Mouse (Mus musculus): ENCODE measurements around the gene Dmrtc2. TPM values are rescaled to one million over a fixed set of nuclear protein-coding genes. Genes with fewer than 3 reads are reported as not detected.
"Not testable (repeated sequence)": the region's sequence is repeated elsewhere in the genome, so short reads cannot be mapped to it uniquely, and the experiment has no call there.

The Dmrtc2 gene
- polyA plus RNA-seq (2012; fragmentation: generic; extraction: Trizol): not detected
- long read RNA-seq, experiment 1: 0 reads
- long read RNA-seq, experiment 2: 0 reads

DNA sequence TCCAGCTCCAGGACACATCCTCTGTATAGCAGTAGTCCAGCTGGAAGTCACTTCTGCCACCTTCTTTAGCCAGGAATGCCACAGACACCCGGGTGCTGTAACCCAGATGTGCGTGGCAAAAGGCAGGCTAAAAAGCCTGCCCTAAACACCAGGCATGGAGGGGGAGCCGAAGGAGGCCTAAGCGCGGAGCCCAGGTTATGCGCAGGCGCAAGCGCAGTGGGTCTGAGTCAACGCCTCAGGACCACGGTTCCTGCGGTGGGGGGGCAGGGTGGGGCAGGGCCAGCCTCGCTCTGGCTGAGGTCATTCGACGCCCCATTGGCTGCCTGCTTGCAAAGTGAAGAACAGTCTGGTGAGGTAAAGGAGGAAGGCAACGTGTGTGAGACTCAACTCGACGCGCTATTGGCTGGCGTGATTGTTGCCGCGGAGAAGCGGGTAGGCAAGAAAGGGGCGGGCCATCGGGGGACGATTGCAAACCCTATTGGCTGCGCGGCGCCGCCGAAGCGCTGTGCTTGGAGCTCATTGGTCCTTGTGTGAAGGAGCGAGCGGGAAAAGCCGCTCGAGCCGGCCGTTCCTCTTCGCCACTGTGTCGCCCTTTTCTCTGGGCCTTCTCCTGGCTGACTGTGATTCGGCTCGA lies at the start of gene Dmrtc2, which contains the start of gene Lypd4:
Gene Dmrtc2 (plus strand): TSS at position 526 of the 634 bp plus-strand sequence.
Gene Lypd4 (minus strand): TSS at position 410 of the 634 bp plus-strand sequence.
- H3K36me3 ChIP-seq (ENCODE audit: control insufficient read depth, insufficient read depth): no peaks in the 10 kb centered on the region
- H3ac ChIP-seq (ENCODE audit: control insufficient read depth, insufficient read length, low read depth): no peak within 1 kb of the TSS
- H3K79me2 ChIP-seq (ENCODE audit: control insufficient read depth, insufficient read depth): no peaks in the 10 kb centered on the region
- TF ChIP-seq CEBPB (IDR thresholded peaks at IDR 0.05; ENCODE audit: low read depth) (no peak), MYOD1 (IDR thresholded peaks at IDR 0.05; ENCODE audit: control insufficient read depth, insufficient read length, low read depth) (no peak), MAX (IDR thresholded peaks at IDR 0.05) (no peak), FOSL1 (IDR thresholded peaks at IDR 0.05; ENCODE audit: insufficient read depth, low read length, poor library complexity, severe bottlenecking) (no peak), MYOG (IDR thresholded peaks at IDR 0.05; ENCODE audit: control insufficient read depth, extremely low read depth, insufficient read length) (no peak), CTCF (IDR thresholded peaks at IDR 0.05; ENCODE audit: control insufficient read depth, insufficient read depth, insufficient read length) (no peak), USF1 (IDR thresholded peaks at IDR 0.05; ENCODE audit: low read depth) (no peak)
- H3K79me3 ChIP-seq (ENCODE audit: low read depth): no peaks in the 10 kb centered on the region
- no peak within 1 kb of the TSS for H3K4me3 ChIP-seq (ENCODE audit: insufficient read depth, poor library complexity, severe bottlenecking)
- peaks cover 30% of the 10 kb centered on the region for H3K27me3 ChIP-seq (ENCODE audit: control insufficient read depth, insufficient read depth, insufficient read length)

GRCm38 (mm10) chr7:24824452-24824851 lies 45.4 kb upstream of the Dmrtc2 start:
- Histone ChIP-seq H3K79me2 (ENCODE audit: control insufficient read depth, insufficient read depth) (no peaks in the 10 kb centered on the region), H3K4me3 (ENCODE audit: insufficient read depth, poor library complexity, severe bottlenecking) (no peak overlapping the region), H3ac (ENCODE audit: control insufficient read depth, insufficient read length, low read depth) (no peak overlapping the region), H3K36me3 (ENCODE audit: control insufficient read depth, insufficient read depth) (no peaks in the 10 kb centered on the region), H3K79me3 (ENCODE audit: low read depth) (no peaks in the 10 kb centered on the region), H3K27me3 (ENCODE audit: control insufficient read depth, insufficient read depth, insufficient read length) (no peaks in the 10 kb centered on the region)
- TF ChIP-seq MAX (IDR thresholded peaks at IDR 0.05): no peak
- TF ChIP-seq USF1 (IDR thresholded peaks at IDR 0.05; ENCODE audit: low read depth): no peak
- no peak for TF ChIP-seq CTCF (IDR thresholded peaks at IDR 0.05; ENCODE audit: control insufficient read depth, insufficient read depth, insufficient read length)
- no peak for TF ChIP-seq FOSL1 (IDR thresholded peaks at IDR 0.05; ENCODE audit: insufficient read depth, low read length, poor library complexity, severe bottlenecking)
- no peak for TF ChIP-seq CEBPB (IDR thresholded peaks at IDR 0.05; ENCODE audit: low read depth)
- no peak for TF ChIP-seq MYOD1 (IDR thresholded peaks at IDR 0.05; ENCODE audit: control insufficient read depth, insufficient read length, low read depth)
- no peak for TF ChIP-seq MYOG (IDR thresholded peaks at IDR 0.05; ENCODE audit: control insufficient read depth, extremely low read depth, insufficient read length)

DNA sequence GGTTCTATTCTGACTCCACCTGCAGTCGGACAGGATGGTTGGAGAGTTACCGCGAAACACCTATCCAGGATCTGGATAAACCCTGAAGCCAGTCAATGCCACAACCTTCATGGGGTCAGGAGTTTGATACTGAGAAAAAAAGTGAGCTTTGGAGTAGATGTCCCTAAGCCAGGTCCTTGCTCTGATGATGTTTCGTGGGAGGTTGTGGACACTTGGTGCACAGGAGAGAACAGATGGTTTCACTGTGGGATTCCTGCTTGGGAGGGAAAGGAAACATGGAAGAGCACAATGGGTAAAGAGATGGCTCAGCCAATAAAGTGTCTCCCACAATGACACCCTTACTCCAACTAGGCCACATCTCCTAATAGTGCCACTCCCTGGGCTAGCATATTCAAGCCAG lies 42.7 kb upstream of the Dmrtc2 start:
- Histone ChIP-seq H3K27me3 (ENCODE audit: control insufficient read depth, insufficient read depth, insufficient read length) (no peaks in the 10 kb centered on the region), H3K4me3 (ENCODE audit: insufficient read depth, poor library complexity, severe bottlenecking) (no peak overlapping the region), H3K36me3 (ENCODE audit: control insufficient read depth, insufficient read depth) (no peaks in the 10 kb centered on the region), H3K79me3 (ENCODE audit: low read depth) (no peaks in the 10 kb centered on the region), H3ac (ENCODE audit: control insufficient read depth, insufficient read length, low read depth) (no peak overlapping the region), H3K79me2 (ENCODE audit: control insufficient read depth, insufficient read depth) (no peaks in the 10 kb centered on the region)
- TF ChIP-seq CTCF (IDR thresholded peaks at IDR 0.05; ENCODE audit: control insufficient read depth, insufficient read depth, insufficient read length) (no peak), MAX (IDR thresholded peaks at IDR 0.05) (no peak), MYOG (IDR thresholded peaks at IDR 0.05; ENCODE audit: control insufficient read depth, extremely low read depth, insufficient read length) (no peak), USF1 (IDR thresholded peaks at IDR 0.05; ENCODE audit: low read depth) (no peak), FOSL1 (IDR thresholded peaks at IDR 0.05; ENCODE audit: insufficient read depth, low read length, poor library complexity, severe bottlenecking) (no peak)

GRCm38 (mm10) chr7:24838732-24839409 lies 31.0 kb upstream of the Dmrtc2 start:
- H3ac ChIP-seq (ENCODE audit: control insufficient read depth, insufficient read length, low read depth); H3K36me3 ChIP-seq (ENCODE audit: control insufficient read depth, insufficient read depth); H3K79me2 ChIP-seq (ENCODE audit: control insufficient read depth, insufficient read depth); H3K79me3 ChIP-seq (ENCODE audit: low read depth); H3K27me3 ChIP-seq (ENCODE audit: control insufficient read depth, insufficient read depth, insufficient read length); H3K4me3 ChIP-seq (ENCODE audit: insufficient read depth, poor library complexity, severe bottlenecking): not testable (repeated sequence)

GRCm38 (mm10) chr7:24839410-24839808 lies 30.4 kb upstream of the Dmrtc2 start:
- Histone ChIP-seq H3K79me3 (ENCODE audit: low read depth) (no peaks in the 10 kb centered on the region), H3K36me3 (ENCODE audit: control insufficient read depth, insufficient read depth) (no peaks in the 10 kb centered on the region), H3K4me3 (ENCODE audit: insufficient read depth, poor library complexity, severe bottlenecking) (no peak overlapping the region), H3K27me3 (ENCODE audit: control insufficient read depth, insufficient read depth, insufficient read length) (no peaks in the 10 kb centered on the region), H3ac (ENCODE audit: control insufficient read depth, insufficient read length, low read depth) (no peak overlapping the region), H3K79me2 (ENCODE audit: control insufficient read depth, insufficient read depth) (no peaks in the 10 kb centered on the region)
- TF ChIP-seq MYOD1 (IDR thresholded peaks at IDR 0.05; ENCODE audit: control insufficient read depth, insufficient read length, low read depth): no peak
- TF ChIP-seq MAX (IDR thresholded peaks at IDR 0.05): no peak
- TF ChIP-seq CTCF (IDR thresholded peaks at IDR 0.05; ENCODE audit: control insufficient read depth, insufficient read depth, insufficient read length): no peak
- TF ChIP-seq MYOG (IDR thresholded peaks at IDR 0.05; ENCODE audit: control insufficient read depth, extremely low read depth, insufficient read length): no peak
- TF ChIP-seq FOSL1 (IDR thresholded peaks at IDR 0.05; ENCODE audit: insufficient read depth, low read length, poor library complexity, severe bottlenecking): no peak
- no peak for TF ChIP-seq CEBPB (IDR thresholded peaks at IDR 0.05; ENCODE audit: low read depth)

GRCm38 (mm10) chr7:24840331-24840730 lies 29.5 kb upstream of the Dmrtc2 start:
- Histone ChIP-seq H3K36me3 (ENCODE audit: control insufficient read depth, insufficient read depth) (no peaks in the 10 kb centered on the region), H3K79me3 (ENCODE audit: low read depth) (no peaks in the 10 kb centered on the region), H3ac (ENCODE audit: control insufficient read depth, insufficient read length, low read depth) (no peak overlapping the region), H3K79me2 (ENCODE audit: control insufficient read depth, insufficient read depth) (no peaks in the 10 kb centered on the region), H3K4me3 (ENCODE audit: insufficient read depth, poor library complexity, severe bottlenecking) (no peak overlapping the region), H3K27me3 (ENCODE audit: control insufficient read depth, insufficient read depth, insufficient read length) (no peaks in the 10 kb centered on the region)
- no peak for TF ChIP-seq FOSL1 (IDR thresholded peaks at IDR 0.05; ENCODE audit: insufficient read depth, low read length, poor library complexity, severe bottlenecking)
- no peak for TF ChIP-seq USF1 (IDR thresholded peaks at IDR 0.05; ENCODE audit: low read depth)
- TF ChIP-seq MYOD1 (IDR thresholded peaks at IDR 0.05; ENCODE audit: control insufficient read depth, insufficient read length, low read depth): no peak
- TF ChIP-seq CEBPB (IDR thresholded peaks at IDR 0.05; ENCODE audit: low read depth): no peak

All from C2C12 (cell line).